Mouse (Mus musculus): ENCODE measurements around the gene Grm7.
A peak's percentile ranks its signal among the peaks of the same experiment; 100 is the strongest.

The Grm7 gene

GRCm38 (mm10) chr6:111371581-111372349 lies 726.4 kb downstream of the Grm7 start:
- no peak for DNase-seq

- DNase-seq, result no peak
Observed at GRCm38 (mm10) chr6:111372626-111373380, 727.4 kb downstream of the Grm7 start.

- no peak for DNase-seq
Observed at GRCm38 (mm10) chr6:111380710-111381109, 735.3 kb downstream of the Grm7 start.

DNA sequence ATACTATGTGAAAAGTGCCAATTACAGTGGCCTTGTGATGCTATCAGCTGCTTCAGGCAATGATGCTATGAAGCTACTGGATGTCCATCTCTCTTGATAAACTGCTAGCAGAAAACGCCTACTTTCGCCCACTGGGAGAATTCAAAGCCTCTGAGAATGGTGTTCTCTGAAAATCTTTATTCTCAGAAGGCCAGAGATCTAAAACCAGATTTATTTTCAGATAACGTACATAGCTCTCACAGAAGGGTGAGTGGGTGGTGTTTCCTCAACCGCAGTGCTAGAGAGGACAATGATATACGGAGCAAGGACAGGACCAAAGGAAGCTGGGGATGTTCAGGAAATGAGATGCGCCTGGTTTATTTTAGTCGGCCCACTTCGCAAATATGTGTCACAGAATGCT lies 763.4 kb downstream of the Grm7 start:
- no peak for DNase-seq

DNA sequence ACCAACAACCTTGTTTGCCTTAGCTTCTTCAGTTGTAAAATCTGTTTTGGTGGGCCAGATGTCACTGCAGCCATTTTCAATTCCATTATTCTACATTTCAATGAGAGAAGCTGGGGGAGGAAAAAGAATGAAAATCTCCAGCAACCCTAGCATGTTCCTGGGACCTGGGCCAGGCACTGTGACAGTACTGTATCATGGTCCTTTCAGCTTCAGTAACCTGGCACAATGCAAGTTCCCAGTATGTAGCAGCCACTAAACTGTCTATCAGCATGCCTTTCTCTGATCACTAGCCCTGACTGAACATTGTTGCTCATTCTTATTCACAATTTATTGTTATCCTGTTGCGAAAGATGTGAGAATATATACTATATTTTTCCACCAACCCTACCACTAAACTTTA lies 779.4 kb downstream of the Grm7 start:
- DNase-seq, result no peak

GRCm38 (mm10) chr6:111446228-111446627 lies 800.8 kb downstream of the Grm7 start:
- no peak for DNase-seq

DNA sequence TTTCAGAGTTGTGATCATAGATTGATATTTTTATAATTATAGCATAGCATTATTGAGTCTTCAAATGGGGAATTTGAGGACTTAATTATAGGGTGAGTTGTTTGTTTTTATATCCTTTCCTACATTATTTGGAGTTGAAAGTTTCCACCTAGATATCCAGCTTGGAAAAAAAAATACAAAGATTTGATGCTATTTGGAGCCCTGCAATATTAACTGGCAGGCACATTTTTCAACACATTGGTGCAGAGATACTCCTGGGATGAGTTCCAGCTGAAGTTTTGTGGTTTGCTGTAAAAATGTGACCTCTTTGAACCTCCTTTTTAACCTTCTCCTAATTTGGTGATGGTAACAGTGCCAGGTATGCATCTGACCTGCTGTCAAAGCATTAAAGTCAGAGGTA lies 802.5 kb downstream of the Grm7 start:
- no peak for DNase-seq

- DNase-seq, result no peak
Observed at GRCm38 (mm10) chr6:111449054-111449783, 803.8 kb downstream of the Grm7 start.

DNA sequence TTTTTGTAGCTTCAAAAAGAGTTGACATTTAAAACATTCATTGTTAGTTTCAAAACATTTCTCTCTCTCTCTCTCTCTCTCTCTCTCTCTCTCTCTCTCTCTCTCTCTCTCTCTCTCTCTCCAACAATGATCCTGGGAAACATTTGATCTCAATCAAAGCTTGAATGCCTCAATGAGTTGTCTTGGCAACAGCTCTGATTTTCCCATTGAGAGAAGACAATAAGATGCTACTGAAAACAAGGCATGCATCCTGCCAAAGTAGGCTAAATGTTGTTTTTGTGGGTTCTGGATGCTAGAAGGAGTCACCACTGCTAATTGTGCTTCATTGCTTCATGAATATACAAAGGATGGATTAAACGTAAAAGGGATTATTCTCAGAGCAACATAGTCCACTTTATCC lies 836.5 kb downstream of the Grm7 start:
- no peak for DNase-seq

GRCm38 (mm10) chr6:111486081-111486480 lies 840.7 kb downstream of the Grm7 start:
- DNase-seq, result no peak

DNA sequence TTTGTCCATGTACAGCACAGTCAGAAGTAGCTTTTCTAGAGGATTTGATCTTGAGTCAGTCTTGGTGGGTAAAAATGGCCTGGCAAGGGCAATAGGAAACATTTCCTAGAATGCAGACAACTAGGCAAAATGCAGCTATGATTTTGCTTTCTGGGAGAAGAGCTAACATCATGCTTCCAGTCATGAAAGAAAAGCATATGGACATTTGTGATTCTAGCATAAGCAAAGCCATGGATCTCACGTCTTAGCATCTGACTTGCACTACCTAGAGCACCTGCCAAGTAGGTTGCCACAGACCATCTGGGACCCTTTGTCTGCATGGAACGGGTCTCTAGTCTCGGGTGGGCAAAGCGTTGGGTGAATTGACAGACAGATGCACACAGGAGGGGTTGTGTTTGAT lies 842.2 kb downstream of the Grm7 start:
- no peak for DNase-seq

DNA sequence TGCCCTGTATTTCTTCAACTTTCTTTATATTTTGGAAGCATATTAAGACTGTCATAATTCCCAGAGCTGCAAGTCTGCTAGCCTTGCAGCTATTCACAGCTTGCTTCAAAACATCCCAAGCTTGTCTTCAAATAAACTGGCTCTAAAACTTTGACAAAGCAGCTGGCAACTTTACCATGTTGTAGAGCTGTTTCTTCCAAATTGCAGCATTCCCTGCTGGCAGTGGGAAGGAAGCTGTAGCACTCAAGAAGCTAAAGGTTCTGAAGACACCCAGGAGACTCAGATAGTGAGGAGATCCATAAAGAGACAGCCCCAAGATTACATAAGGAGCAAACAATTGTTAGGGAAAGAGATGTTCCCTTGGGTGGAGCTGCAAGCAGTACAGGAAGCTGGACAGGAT lies 846.8 kb downstream of the Grm7 start:
- DNase-seq, result no peak

GRCm38 (mm10) chr6:111499542-111499941 lies 854.2 kb downstream of the Grm7 start:
- DNase-seq, result no peak

DNA sequence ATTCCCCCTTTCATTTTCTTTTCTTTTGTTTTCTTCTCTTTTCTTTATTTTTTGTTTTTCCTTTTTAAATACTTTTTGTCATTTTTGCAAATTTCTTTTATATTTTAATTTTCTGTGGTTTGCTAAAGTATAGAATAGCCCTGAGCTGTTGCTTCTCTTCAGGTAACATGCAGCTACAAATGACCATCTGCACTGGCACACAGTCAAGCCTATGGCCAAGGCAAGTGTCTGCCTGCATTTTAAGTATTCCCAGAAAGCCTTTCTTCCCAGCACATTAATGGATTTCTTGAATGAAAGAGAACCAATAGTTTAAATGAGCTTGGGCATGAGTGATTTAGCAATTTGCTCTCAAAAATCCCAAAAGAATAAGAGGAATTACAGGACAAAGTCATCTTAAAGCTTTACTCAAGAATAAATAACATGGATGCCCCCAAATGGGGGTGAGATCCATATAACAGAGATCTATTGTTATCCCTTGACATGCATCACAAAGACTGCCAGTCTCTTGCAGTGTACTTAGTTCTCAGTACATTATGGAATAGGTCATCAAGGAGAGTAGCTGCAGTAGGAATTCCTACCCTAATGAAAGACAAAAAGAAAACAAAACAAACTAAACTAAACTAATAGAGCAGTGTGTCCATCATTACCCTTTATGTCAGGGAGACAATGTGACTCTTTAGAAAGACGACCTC lies 865.5 kb downstream of the Grm7 start:
- no peak for DNase-seq

- no peak for DNase-seq
Observed at GRCm38 (mm10) chr6:111512359-111512758, 867.0 kb downstream of the Grm7 start.

GRCm38 (mm10) chr6:111521229-111521628 lies 875.8 kb downstream of the Grm7 start:
- no peak for DNase-seq

DNA sequence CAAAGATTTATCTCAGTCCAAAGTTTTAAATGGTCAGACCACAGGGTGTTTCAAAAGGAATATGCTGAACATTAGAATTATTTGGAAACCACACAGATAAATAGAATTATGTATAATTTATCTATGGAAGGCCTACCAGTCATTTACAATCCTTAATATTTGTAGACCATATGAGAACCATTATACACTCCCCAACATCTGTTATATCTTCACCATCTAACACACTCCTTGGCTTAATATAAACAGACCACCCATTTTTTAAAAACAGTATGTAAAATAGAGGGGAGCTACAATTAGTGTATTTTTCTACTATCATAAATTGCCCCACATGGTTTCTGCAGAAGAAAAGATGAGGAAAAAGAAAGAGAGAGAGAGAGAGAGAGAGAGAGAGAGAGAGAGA lies 876.7 kb downstream of the Grm7 start:
- DNase-seq, result no peak

- DNase-seq, result no peak
Observed at GRCm38 (mm10) chr6:111529985-111530384, 884.6 kb downstream of the Grm7 start.

GRCm38 (mm10) chr6:111558588-111558987 lies 913.2 kb downstream of the Grm7 start:
- DNase-seq, result no peak

DNA sequence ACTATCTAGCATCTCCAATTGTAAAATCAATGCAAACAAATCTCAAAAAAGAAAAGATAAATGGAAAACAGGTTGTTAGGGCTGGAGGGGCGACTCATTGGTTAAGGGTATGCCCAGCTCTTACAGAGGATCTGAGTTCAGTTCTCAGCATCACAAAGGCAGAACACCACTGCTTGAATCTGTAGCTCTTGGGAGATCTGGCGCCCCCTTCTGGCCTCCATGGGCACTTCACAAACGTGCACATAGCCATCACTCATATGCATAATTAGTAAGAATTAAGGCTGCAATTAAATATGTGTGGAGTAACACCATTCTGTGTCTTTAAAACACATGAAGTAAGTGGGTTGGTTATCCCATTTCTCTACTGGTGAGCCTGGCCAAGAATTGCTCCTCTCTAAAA lies 914.1 kb downstream of the Grm7 start:
- no peak for DNase-seq

DNA sequence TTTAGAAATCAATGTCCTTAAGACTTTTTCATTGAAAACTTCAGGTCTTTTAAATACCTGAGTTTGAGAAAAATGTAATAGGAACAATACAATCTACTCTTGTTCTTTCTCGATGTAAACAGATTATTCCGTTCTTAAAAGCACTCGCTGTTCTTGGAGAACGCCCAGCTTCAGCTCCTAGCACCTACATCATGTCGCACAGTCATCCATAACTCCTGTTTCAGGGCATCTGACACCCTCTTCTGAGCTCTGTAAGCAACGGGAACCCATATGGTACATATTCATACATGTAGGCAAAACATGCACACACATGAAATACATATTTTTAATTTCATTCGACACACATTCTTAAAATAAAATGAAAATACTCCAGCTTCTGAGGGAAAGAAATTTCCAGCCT lies 916.0 kb downstream of the Grm7 start:
- DNase-seq, result no peak

DNA sequence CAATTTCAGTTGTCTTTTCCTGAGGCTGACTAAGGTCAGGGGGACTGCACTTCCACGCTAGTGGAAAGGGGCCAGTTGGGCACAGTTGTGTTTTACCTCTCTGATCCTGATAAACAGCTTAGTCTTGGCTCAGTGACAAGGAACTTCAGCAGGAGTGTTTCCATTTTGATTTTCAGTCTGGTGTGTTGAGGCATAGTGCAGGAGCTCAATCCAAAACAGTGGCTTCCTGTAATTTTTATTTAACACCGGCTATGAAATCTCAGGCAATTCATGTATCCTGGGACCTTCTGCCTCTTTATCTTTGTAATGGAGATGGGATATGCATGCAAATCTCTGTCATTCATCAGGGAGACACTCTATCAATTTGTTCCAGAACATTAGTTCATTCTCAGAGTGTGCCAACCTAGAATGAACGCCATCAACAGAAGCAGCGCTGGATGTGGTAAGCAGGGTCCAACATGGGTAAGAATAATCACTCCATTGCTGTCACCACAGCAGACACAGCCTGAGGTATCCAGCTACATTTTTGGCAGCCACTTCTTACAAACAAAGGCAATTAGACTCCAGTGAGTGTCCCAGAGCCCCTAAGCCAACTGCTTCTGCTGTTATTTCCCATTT lies 926.2 kb downstream of the Grm7 start:
- no peak for DNase-seq

- DNase-seq, result peak; percentile 69 to 87
Observed at GRCm38 (mm10) chr6:111584851-111585250, 939.5 kb downstream of the Grm7 start.
